Mouse (Mus musculus) liver, embryonic 14.5 days (tissue): ENCODE data around the gene Gapt. TPM values are rescaled to one million over a fixed set of nuclear protein-coding genes. Genes with fewer than 3 reads are reported as not detected.
"Not testable (repeated sequence)": the region's sequence is repeated elsewhere in the genome, so short reads cannot be mapped to it uniquely, and the experiment has no call there.

Source experiments
- ATAC-seq: fragments of 200-750 bp; cut with Nextera tagmentation; 2 replicates; pipeline ENCODE4 v1.8.0; 2017; ENCODE audit warnings: moderate number of reproducible peaks, mild to moderate bottlenecking, moderate library complexity; ENCODE audit not compliant: insufficient read depth
- DNase-seq, 3 experiments: peaks; one replicate each; pipeline ENCODE4 v3.0.0-alpha.2; 2012 to 2013; ENCODE audit warnings: low read depth in 3 of 3, low spot score in 3 of 3
- H3K27ac ChIP-seq: fragments of 300-500 bp; sonication (generic); 2 replicates; pipeline ENCODE4 v1.5.1; 2014; ENCODE audit warnings: moderate library complexity, mild to moderate bottlenecking, control low read depth, inconsistent platforms
- H3K27me3 ChIP-seq: fragments of 300-500 bp; sonication (generic); 2 replicates; pipeline ENCODE4 v1.6.1; 2014; ENCODE audit warnings: mild to moderate bottlenecking, low read length, moderate library complexity; ENCODE audit not compliant: control insufficient read depth, insufficient read depth
- H3K36me3 ChIP-seq: fragments of 300-500 bp; sonication (generic); replicated peaks from 2 replicates; pipeline ENCODE4 v1.6.1; 2014; ENCODE audit warnings: low read depth; ENCODE audit not compliant: control insufficient read depth, insufficient read depth
- H3K4me1 ChIP-seq, 2 experiments: fragments of 200-500 bp in 1 of 2; fragments of 300-500 bp in 1 of 2; sonication (generic) in 1 of 2; replicated peaks; 2 replicates each; pipeline ENCODE4 v1.6.1; 2012 to 2014; ENCODE audit warnings: antibody characterized with exemption in 1 of 2, inconsistent platforms in 1 of 2, low read length in 1 of 2; ENCODE audit not compliant: control insufficient read depth in 2 of 2, insufficient read depth in 2 of 2
- H3K4me2 ChIP-seq: fragments of 300-500 bp; sonication (generic); 2 replicates; pipeline ENCODE4 v1.6.1; 2014; ENCODE audit warnings: low read depth, mild to moderate bottlenecking, control low read depth, moderate library complexity
- H3K4me3 ChIP-seq, 2 experiments: fragments of 200-500 bp in 1 of 2; fragments of 300-500 bp in 1 of 2; sonication (generic) in 1 of 2; 2 replicates each; pipeline ENCODE4 v1.5.1; 2012 to 2014; ENCODE audit warnings: low read depth in 2 of 2, low read length in 2 of 2, mild to moderate bottlenecking in 2 of 2, control low read depth in 1 of 2, inconsistent platforms in 1 of 2, moderate library complexity in 1 of 2; ENCODE audit not compliant: insufficient read depth in 1 of 2
- H3K9ac ChIP-seq: fragments of 300-500 bp; sonication (generic); replicated peaks from 2 replicates; pipeline ENCODE4 v1.6.1; 2014; ENCODE audit warnings: mild to moderate bottlenecking, control low read depth, moderate library complexity
- H3K9me3 ChIP-seq: fragments of 300-500 bp; sonication (generic); 2 replicates; pipeline ENCODE4 v1.6.1; 2016; ENCODE audit warnings: low read length, mixed read lengths; ENCODE audit not compliant: control insufficient read depth
- CTCF ChIP-seq: IDR thresholded peaks from 2 replicates; pipeline ENCODE4 v1.5.1; 2016; ENCODE audit warnings: antibody characterized with exemption, low read depth, control low read depth
- EP300 ChIP-seq: IDR thresholded peaks from 2 replicates; pipeline ENCODE4 v1.6.1; 2016; ENCODE audit warnings: antibody characterized with exemption, low read depth
- WGBS: fragments of 180-500 bp; shearing (Covaris S2); extraction: QIAGEN DNeasy Blood & Tissue Kit; methylation state at CpG from one replicate; pipeline ENCODE4 v1.1.7; 2014; ENCODE audit not compliant: insufficient replicate concordance; 5-methylcytosine and 5-hydroxymethylcytosine counted together
- polyA plus RNA-seq, 2 experiments: library from polyadenylated mRNA; depleted of rRNA in 1 of 2; stranded (reverse) in 1 of 2; unstranded in 1 of 2; fragments of >200 nt; fragmentation: Nextera tagmentation in 1 of 2; extraction: Ambion mirVana in 1 of 2; gene quantifications; 2 replicates each; pipeline versions ENCODE4 v1.2.1 to v1.2.3; 2012 to 2014

Gene Gapt
- polyA plus RNA-seq, 2 experiments: 1.9 to 2.8 TPM

DNA sequence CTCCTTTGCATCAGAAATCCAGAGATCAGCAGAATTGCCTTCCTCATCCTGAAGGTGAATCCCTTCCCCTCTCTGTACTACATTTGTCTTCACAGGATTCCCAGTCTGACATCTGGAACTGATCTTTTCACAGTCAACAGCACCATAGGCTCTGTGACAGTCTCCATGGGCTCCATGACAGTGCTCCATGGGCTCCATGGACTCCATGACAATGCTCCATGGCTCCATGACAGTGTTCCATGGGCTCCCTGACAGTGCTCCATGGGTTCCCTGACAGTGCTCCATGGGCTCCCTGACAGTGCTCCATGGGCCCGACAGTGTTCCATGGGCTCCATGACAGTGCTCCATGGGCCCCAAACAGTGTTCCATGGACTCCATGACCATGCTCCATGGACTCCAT lies 12.7 kb upstream of the Gapt start:
- Histone ChIP-seq H3K4me2 (no peak overlapping the region), H3K9ac (no peak overlapping the region), H3K27me3 (no peaks in the 10 kb centered on the region), H3K36me3 (no peaks in the 10 kb centered on the region), H3K4me1 (peaks cover 2 to 7% of the 10 kb centered on the region in 2 experiments; a peak in 3 of 4 replicates), H3K9me3 (no peaks in the 10 kb centered on the region), H3K27ac (no peak overlapping the region), H3K4me3 (no peak overlapping the region)
- TF ChIP-seq EP300: no peak
- TF ChIP-seq CTCF: no peak
- no peak for ATAC-seq
- DNase-seq: no peak
- WGBS: 55% methylated on average over 1 of the region's 1 CpGs

DNA sequence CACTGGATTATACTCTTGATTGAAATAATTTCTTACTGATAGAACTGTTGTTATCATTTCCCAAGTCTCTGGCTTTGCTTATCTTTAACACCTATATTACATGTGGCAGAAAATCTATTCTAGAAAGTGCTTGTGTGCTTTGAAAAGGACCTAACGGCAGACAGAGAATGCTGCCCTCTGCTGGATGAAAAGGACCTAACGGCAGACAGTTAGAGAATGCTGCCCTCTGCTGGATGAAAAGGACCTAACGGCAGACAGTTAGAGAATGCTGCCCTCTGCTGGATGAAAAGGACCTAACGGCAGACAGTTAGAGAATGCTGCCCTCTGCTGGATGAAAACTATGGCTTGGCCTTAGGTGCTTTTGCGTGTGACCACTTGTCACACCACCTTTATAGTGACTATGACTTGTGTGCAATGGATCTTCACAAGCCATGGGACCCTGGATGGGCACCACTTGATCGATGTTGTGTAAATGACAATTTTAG lies 11.6 kb upstream of the Gapt start:
- H3K4me3 ChIP-seq, H3K36me3 ChIP-seq, H3K27ac ChIP-seq, H3K4me2 ChIP-seq, H3K9me3 ChIP-seq, H3K4me1 ChIP-seq, H3K9ac ChIP-seq, DNase-seq, H3K27me3 ChIP-seq: not testable (repeated sequence)
- TF ChIP-seq CTCF: peak; percentile 99
- 41% methylated on average over 6 of the region's 6 CpGs for WGBS
- ATAC-seq: 0 out of 2 replicates have a peak, but pooled peaks have one; percentile 24

DNA sequence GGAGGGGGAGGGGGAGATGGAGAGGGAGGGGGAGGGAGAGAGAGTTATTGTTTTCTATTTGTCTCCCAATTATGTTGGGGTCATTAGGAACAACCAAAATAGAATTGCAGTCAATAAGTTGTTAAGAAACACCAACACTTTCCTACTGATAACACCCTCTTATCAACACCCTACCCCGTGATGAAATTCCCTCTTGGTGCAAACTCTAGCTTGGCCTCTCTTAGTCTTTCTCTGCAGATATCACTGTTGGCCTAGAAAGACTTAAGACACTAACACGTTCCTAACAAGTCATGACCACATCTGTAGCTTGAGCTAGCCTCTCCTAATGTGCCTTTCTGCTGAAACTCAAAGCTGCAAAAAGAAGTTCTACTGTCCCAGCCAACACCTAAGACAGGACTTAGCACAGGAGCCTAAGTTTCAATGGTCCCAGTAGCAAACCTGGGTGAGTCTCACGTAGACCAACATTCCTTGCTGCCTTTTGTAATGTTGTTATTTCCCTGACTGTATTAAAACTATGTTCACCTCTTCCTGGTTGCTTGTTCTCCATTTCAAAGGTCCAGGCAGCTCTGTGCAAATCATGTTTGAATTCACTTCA lies 11.1 kb upstream of the Gapt start:
- peak; percentile 51; the same call in 1 of the 2 replicates for ATAC-seq
- TF ChIP-seq EP300 (no peak), CTCF (no peak)

DNA sequence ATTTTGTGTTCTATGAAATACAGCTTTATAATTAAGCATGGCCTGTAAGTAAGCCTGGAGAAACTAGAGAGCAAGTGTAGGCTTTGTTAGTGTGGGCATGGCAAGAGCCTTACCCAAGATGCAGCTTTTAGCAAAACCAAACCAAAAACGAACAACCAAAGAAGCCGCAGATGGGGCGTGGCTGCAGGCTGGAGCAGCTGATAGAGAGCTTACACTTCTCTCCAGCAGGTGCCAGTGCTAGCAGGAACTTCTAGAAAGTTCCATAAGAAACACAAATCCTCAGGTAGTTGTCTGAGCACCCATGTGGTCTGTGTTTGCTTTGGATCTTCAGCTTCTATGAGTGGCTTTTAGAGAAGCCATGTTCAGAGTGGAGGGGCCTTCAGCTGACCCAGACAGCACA lies 9.5 kb upstream of the Gapt start:
- H3K9me3 ChIP-seq: no peaks in the 10 kb centered on the region
- DNase-seq (no peak), ATAC-seq (peak; percentile 66)
- H3K27ac ChIP-seq: no peak overlapping the region
- no peak overlapping the region for H3K4me2 ChIP-seq
- H3K4me3 ChIP-seq: no peak overlapping the region
- 45% methylated on average over 3 of the region's 3 CpGs for WGBS
- TF ChIP-seq EP300: peak; percentile 27; the same call in 1 of the 2 replicates
- TF ChIP-seq CTCF: 0 out of 2 replicates have a peak, but pooled peaks have one; percentile 14
- H3K36me3 ChIP-seq: no peaks in the 10 kb centered on the region
- no peaks in the 10 kb centered on the region for H3K27me3 ChIP-seq
- H3K4me1 ChIP-seq: peaks cover 2 to 7% of the 10 kb centered on the region in 2 experiments; a peak in 3 of 4 replicates
- no peak overlapping the region for H3K9ac ChIP-seq

More for the DNA sequence above, 11.1 kb upstream of the Gapt start:
- Histone ChIP-seq H3K36me3 (no peaks in the 10 kb centered on the region), H3K4me3 (no peak overlapping the region), H3K9ac (no peak overlapping the region), H3K9me3 (no peaks in the 10 kb centered on the region), H3K27me3 (no peaks in the 10 kb centered on the region), H3K27ac (no peak overlapping the region), H3K4me2 (no peak overlapping the region), H3K4me1 (peaks cover 2 to 7% of the 10 kb centered on the region in 2 experiments; a peak in 3 of 4 replicates)
- 51% methylated on average over 3 of the region's 3 CpGs for WGBS
- DNase-seq: no peak

DNA sequence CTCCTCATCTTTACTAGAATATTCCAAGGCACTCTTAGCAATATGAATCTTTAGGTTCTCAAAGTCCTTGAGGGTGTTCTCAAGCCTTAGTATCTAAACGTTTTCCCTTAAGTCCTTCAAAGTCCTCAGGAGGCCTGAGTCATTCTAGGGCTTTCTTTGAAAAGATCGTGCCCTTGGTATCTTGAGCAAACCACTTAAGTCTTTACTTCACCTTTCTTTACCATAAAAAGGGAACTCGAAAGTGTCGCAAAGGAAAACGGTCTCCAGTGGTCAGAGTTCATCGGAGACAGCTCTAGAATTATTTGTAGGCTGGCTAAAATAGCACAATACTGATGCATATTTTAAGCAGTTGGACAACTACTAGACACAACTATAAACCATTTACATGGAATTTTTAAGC lies 6.7 kb upstream of the Gapt start:
- no peaks in the 10 kb centered on the region for H3K9me3 ChIP-seq
- no peak for DNase-seq
- 26% methylated on average over 6 of the region's 6 CpGs for WGBS
- TF ChIP-seq EP300: no peak
- no peak for TF ChIP-seq CTCF
- H3K27ac ChIP-seq: no peak overlapping the region
- no peak overlapping the region for H3K4me3 ChIP-seq
- H3K36me3 ChIP-seq: no peaks in the 10 kb centered on the region
- H3K4me2 ChIP-seq: no peak overlapping the region
- H3K27me3 ChIP-seq: no peaks in the 10 kb centered on the region
- no peak overlapping the region for H3K9ac ChIP-seq
- peaks cover 2 to 7% of the 10 kb centered on the region in 2 experiments; a peak in 3 of 4 replicates for H3K4me1 ChIP-seq
- no peak for ATAC-seq
